Mouse (Mus musculus): Measurements from ENCODE around the gene Acly. TPM values are rescaled to one million over a fixed set of nuclear protein-coding genes. Genes with fewer than 3 reads are reported as not detected.

Acly gene
- polyA plus RNA-seq, 1 experiment: 94.6 TPM

DNA sequence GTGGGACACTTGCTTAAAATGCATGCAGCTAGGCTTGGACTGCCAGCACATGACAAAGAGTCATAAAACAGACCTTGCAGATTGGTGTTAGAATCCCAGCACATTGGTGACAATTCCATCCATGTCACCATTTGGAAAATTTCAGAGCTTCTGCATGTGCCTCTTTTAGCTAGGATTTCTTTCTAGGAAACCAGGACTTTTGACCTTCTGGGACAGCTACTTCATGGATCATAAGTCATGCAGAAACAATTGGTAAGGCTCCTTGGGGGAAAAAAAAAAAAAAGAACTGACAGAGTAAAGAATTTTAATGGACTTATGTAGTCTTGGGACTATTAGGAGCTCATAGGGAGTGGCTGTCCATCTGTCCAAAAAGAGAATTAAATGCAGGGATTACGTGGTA, 89.9 kb downstream of the Acly start:
- TF ChIP-seq POLR2A (IDR thresholded peaks at IDR 0.05; ENCODE audit: extremely low read depth, insufficient read depth, low read length) (no peak), CTCF (IDR thresholded peaks at IDR 0.05; ENCODE audit: extremely low read depth, insufficient read depth, low read length) (no peak)
- no peak overlapping the region for H3K27ac ChIP-seq (ENCODE audit: insufficient read depth, low read length)
- no peak overlapping the region for H3K4me3 ChIP-seq (ENCODE audit: insufficient read depth, low read length)
- H3K4me1 ChIP-seq (ENCODE audit: control insufficient read depth, insufficient read depth, low read length): peaks cover 4% of the 10 kb centered on the region; the same call in 1 of the 2 replicates

DNA sequence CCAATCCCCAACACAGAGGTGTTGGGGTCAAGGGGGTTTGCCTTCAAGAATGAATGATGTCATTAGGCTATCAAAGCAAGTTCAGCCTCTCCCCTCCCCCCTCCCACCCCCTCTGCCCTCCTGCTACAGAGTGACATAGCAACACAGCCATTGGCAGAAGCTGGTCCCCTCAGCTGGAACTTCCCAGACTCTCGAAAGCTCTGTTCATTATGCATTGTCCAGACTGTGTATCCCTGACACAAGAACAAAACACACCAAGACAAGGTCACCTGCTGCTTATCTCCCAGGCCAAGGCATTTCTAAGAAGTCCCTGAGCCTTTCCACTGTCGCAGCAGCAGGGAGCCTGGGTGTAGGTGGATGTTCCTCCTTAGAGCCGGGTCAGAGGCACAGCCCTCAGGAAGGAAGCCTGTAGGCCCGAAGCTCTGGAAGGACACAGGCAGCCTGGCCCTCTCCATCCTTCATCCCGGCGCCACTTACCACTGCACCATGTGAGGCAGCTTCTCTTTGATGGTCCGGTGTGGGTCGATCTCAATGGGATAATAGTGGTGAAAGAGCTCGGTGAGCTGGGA, 92.0 kb downstream of the Acly start:
- no peak for TF ChIP-seq POLR2A (IDR thresholded peaks at IDR 0.05; ENCODE audit: extremely low read depth, insufficient read depth, low read length)
- Histone ChIP-seq H3K4me3 (ENCODE audit: insufficient read depth, low read length) (no peak overlapping the region), H3K27ac (ENCODE audit: insufficient read depth, low read length) (no peak overlapping the region), H3K4me1 (ENCODE audit: control insufficient read depth, insufficient read depth, low read length) (peaks cover 2% of the 10 kb centered on the region; the same call in 1 of the 2 replicates)

- no peak overlapping the region for H3K27ac ChIP-seq (ENCODE audit: insufficient read depth, low read length)
- peaks cover 3% of the 10 kb centered on the region; the same call in 1 of the 2 replicates for H3K4me1 ChIP-seq (ENCODE audit: control insufficient read depth, insufficient read depth, low read length)
- TF ChIP-seq CTCF (IDR thresholded peaks at IDR 0.05; ENCODE audit: extremely low read depth, insufficient read depth, low read length) (no peak), POLR2A (IDR thresholded peaks at IDR 0.05; ENCODE audit: extremely low read depth, insufficient read depth, low read length) (no peak)
- H3K4me3 ChIP-seq (ENCODE audit: insufficient read depth, low read length): no peak overlapping the region
These were observed 95.8 kb downstream of the Acly start for GRCm38 (mm10) chr11:100432002-100432401.

DNA sequence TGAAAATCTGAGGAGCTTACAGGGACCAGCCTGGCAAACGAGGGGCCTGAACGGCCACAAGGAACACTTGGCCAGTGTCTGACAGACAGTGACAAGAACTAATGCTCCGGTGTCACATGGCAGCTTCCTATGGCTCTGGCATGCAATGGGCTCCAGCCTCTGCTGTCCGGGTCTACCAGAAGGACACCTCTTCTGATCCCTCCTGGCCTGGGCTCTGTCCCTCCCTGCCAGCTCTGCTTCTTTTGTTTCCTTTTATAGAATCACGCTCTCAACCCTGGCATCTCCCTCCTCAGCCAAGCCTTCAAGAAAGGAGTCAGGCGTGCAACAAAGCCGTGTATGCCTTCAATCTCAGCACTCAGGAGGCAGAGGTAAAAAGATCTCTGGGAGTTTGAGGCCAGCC, 97.7 kb downstream of the Acly start:
- peaks cover 3% of the 10 kb centered on the region; the same call in 1 of the 2 replicates for H3K4me1 ChIP-seq (ENCODE audit: control insufficient read depth, insufficient read depth, low read length)
- no peak overlapping the region for H3K4me3 ChIP-seq (ENCODE audit: insufficient read depth, low read length)
- TF ChIP-seq POLR2A (IDR thresholded peaks at IDR 0.05; ENCODE audit: extremely low read depth, insufficient read depth, low read length): no peak
- TF ChIP-seq CTCF (IDR thresholded peaks at IDR 0.05; ENCODE audit: extremely low read depth, insufficient read depth, low read length): no peak
- H3K27ac ChIP-seq (ENCODE audit: insufficient read depth, low read length): no peak overlapping the region

GRCm38 (mm10) chr11:100428612-100429199, 99.1 kb downstream of the Acly start:
- H3K27ac ChIP-seq (ENCODE audit: insufficient read depth, low read length): no peak overlapping the region
- peaks cover 3% of the 10 kb centered on the region; the same call in 1 of the 2 replicates for H3K4me1 ChIP-seq (ENCODE audit: control insufficient read depth, insufficient read depth, low read length)
- TF ChIP-seq CTCF (IDR thresholded peaks at IDR 0.05; ENCODE audit: extremely low read depth, insufficient read depth, low read length) (no peak), POLR2A (IDR thresholded peaks at IDR 0.05; ENCODE audit: extremely low read depth, insufficient read depth, low read length) (no peak; the same call in 1 of the 2 replicates)
- no peak overlapping the region for H3K4me3 ChIP-seq (ENCODE audit: insufficient read depth, low read length)

GRCm38 (mm10) chr11:100426820-100427219, 101.0 kb downstream of the Acly start:
- Histone ChIP-seq H3K27ac (ENCODE audit: insufficient read depth, low read length) (no peak overlapping the region), H3K4me3 (ENCODE audit: insufficient read depth, low read length) (no peak overlapping the region), H3K4me1 (ENCODE audit: control insufficient read depth, insufficient read depth, low read length) (peaks cover 3% of the 10 kb centered on the region)
- TF ChIP-seq POLR2A (IDR thresholded peaks at IDR 0.05; ENCODE audit: extremely low read depth, insufficient read depth, low read length): no peak
- TF ChIP-seq CTCF (IDR thresholded peaks at IDR 0.05; ENCODE audit: extremely low read depth, insufficient read depth, low read length): no peak

Other genes starting within 250 kb of the Acly start
- gene Eif1, start 208.1 kb downstream of the Acly start, polyA plus RNA-seq (2012; rRNA removed): 534 and 549 TPM in 2 replicates
- 0.33 TPM in 1 of 2 replicates, not detected in the other for gene Gast, start 193.6 kb downstream of the Acly start, polyA plus RNA-seq (2012; rRNA removed)
- gene Hap1, start 171.9 kb downstream of the Acly start, polyA plus RNA-seq (2012; rRNA removed): 76.5 and 83.3 TPM in 2 replicates
- gene Jup, start 130.2 kb downstream of the Acly start, polyA plus RNA-seq (2012; rRNA removed): 40.9 and 48.2 TPM in 2 replicates
- gene P3h4, start 113.2 kb downstream of the Acly start, polyA plus RNA-seq (2012; rRNA removed): 14.4 and 15.3 TPM in 2 replicates
- 8.0 and 9.6 TPM in 2 replicates for gene Fkbp10, start 112.3 kb downstream of the Acly start, polyA plus RNA-seq (2012; rRNA removed)
- gene Nt5c3b, start 86.2 kb downstream of the Acly start, polyA plus RNA-seq (2012; rRNA removed): 70.9 and 73.6 TPM in 2 replicates
- 0.52 and 0.55 TPM in 2 replicates for gene Klhl10, start 86.1 kb downstream of the Acly start, polyA plus RNA-seq (2012; rRNA removed)
- 13.8 TPM in 2 replicates for gene Klhl11, start 55.3 kb downstream of the Acly start, polyA plus RNA-seq (2012; rRNA removed)
- gene Ttc25, start 17.6 kb upstream of the Acly start, polyA plus RNA-seq (2012; rRNA removed): 1.8 and 2.0 TPM in 2 replicates
- 396 and 492 TPM in 2 replicates for gene Cnp, start 46.9 kb upstream of the Acly start, polyA plus RNA-seq (2012; rRNA removed)
- gene Nkiras2, start 91.2 kb upstream of the Acly start, polyA plus RNA-seq (2012; rRNA removed): 19.6 and 20.9 TPM in 2 replicates
- 165 and 175 TPM in 2 replicates for gene Dnajc7, start 92.2 kb upstream of the Acly start, polyA plus RNA-seq (2012; rRNA removed)
- gene Zfp385c, start 164.5 kb upstream of the Acly start, polyA plus RNA-seq (2012; rRNA removed): 0.17 and 0.62 TPM in 2 replicates
- 3.3 and 3.7 TPM in 2 replicates for gene Dhx58, start 176.3 kb upstream of the Acly start, polyA plus RNA-seq (2012; rRNA removed)
- gene Kat2a, start 184.5 kb upstream of the Acly start, polyA plus RNA-seq (2012; rRNA removed): 64.4 and 65.2 TPM in 2 replicates
- gene Hspb9, start 185.8 kb upstream of the Acly start, polyA plus RNA-seq (2012; rRNA removed): 0.19 TPM in 1 of 2 replicates, not detected in the other
- gene Rab5c, start 210.2 kb upstream of the Acly start, polyA plus RNA-seq (2012; rRNA removed): 196 and 207 TPM in 2 replicates
- gene Kcnh4, start 231.9 kb upstream of the Acly start, polyA plus RNA-seq (2012; rRNA removed): 23.4 and 25.4 TPM in 2 replicates
- 0.29 and 0.78 TPM in 2 replicates for gene Hcrt, start 234.9 kb upstream of the Acly start, polyA plus RNA-seq (2012; rRNA removed)
- 7.5 and 8.6 TPM in 2 replicates for gene Ghdc, start 243.0 kb upstream of the Acly start, polyA plus RNA-seq (2012; rRNA removed)